Mouse (Mus musculus) left cerebral cortex, adult 18-20 months (tissue): ENCODE measurements at regions not wholly inside any gene's neighbourhood (a gene's known extent, or its start where the extent isn't known, plus 50 kb on each side); places are given as distances from the start of the nearest gene placed in this dataset.

Experiments used
- DNase-seq, 2 experiments: peaks; one replicate each; pipeline ENCODE4 v3.0.0; 2021 to 2022; ENCODE audit warnings: low spot score in 2 of 2, mixed read lengths in 1 of 2

DNA sequence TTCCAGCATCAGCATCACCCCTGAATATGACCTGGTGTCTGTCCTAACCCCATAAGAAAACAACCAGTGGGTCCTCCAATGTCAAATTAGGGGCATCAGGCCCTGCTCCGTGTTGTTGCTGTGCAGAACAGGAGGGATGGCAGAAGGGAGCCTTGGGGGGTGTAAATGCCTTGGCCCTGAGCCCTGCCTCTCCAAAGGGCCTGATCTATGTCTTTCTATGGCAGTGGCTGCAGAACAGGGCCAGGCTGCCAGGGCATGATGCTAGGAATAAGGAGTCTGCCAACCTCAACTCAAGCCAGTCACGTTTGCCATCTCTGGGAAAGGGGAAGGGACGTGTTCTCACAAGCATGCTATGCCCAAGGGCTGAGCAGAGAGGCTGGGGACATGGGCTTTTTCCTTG is 172.9 kb downstream of the Kcna5 start:
- DNase-seq, result no peak

DNA sequence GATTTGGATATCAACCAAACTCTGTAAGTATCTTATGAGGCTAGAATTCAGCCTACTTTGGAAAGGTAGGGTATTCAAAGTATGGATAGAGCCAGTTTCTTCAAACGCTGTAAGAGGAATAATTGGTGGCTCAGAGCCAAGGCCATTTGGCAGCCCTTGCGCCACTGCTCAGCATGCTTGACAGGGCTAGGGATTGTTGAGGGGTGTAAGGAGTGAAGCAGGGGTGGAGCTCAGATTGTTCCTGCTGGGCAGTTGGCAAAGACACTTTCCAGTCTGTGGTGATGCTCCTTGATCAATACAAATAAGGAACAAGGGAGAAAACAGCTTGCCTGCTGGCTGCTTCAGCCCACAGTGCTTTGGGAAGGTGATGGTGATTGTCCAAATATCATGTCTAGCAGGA is 181.9 kb downstream of the Kcna5 start:
- DNase-seq, result no peak

DNA sequence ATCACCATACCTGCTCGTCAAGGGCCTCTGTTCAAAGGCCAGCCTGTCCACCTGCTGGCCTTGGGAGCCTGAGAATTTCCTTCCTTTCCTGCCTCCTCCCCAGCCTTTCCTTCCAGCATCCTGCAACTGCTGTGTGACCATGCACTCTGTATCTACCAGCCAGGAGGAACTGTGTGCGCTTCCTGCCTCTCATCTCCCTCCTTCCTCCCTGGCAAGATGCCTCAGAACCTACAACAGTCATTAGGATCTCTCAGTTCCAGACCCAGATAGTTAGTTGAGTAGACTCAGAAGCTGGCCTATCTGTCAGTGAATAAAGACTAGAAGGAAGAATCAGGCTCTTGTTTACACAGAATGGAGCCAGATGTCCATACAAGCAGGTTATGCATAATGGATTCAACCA is 183.8 kb upstream of the Ntf3 start:
- DNase-seq, result no peak

- DNase-seq, result no peak
Measured at GRCm38 (mm10) chr6:126349905-126350304, 183.2 kb upstream of the Ntf3 start.

- no peak for DNase-seq
Measured at GRCm38 (mm10) chr6:126345221-126345620, 178.5 kb upstream of the Ntf3 start.

- peak; percentile 3 to 20 for DNase-seq
Measured at GRCm38 (mm10) chr6:126340098-126340610, 173.4 kb upstream of the Ntf3 start.

- DNase-seq, result no peak
Measured at GRCm38 (mm10) chr6:126337711-126338110, 171.0 kb upstream of the Ntf3 start.

GRCm38 (mm10) chr6:126334258-126334657 is 167.5 kb upstream of the Ntf3 start:
- peak; percentile 36 to 41 for DNase-seq

DNA sequence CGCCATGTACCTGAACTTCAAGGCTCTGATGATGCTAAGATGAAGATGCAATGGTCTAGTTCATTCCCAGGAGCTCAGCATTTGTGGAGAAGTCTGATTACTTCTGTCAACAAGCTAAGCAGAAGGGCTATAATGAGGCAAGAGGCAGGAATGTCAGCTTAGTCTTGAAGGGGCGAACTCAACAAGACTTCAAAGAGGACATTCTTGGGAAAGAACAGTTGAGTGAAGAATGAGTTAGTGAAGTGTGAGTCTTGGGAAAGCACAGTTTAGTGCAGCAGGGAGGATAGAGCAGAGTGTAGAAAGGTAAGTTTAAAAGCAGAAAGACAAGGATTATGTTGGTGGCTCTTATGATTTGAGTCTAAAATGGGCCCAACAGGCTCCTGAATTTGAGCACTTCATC is 160.5 kb upstream of the Ntf3 start:
- no peak for DNase-seq

DNA sequence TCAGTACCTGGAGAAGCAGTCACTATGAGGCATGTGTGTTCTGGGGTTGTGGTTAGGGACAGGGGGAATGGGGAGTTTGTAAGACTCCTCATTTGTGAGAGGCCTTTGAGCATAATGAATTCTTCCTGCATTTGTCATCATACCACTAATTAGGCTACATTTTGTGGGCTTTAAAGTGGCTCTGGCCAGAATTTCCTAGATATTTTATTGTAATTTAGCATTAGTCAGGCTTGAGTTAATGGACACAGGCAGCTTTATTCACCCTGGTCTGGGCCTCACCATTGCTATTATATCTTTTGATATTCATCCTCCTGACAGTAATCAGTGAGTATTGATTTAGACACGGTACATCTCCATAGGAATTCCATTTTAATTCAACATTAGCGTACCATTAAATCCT is 151.8 kb upstream of the Ntf3 start:
- DNase-seq, result no peak

DNA sequence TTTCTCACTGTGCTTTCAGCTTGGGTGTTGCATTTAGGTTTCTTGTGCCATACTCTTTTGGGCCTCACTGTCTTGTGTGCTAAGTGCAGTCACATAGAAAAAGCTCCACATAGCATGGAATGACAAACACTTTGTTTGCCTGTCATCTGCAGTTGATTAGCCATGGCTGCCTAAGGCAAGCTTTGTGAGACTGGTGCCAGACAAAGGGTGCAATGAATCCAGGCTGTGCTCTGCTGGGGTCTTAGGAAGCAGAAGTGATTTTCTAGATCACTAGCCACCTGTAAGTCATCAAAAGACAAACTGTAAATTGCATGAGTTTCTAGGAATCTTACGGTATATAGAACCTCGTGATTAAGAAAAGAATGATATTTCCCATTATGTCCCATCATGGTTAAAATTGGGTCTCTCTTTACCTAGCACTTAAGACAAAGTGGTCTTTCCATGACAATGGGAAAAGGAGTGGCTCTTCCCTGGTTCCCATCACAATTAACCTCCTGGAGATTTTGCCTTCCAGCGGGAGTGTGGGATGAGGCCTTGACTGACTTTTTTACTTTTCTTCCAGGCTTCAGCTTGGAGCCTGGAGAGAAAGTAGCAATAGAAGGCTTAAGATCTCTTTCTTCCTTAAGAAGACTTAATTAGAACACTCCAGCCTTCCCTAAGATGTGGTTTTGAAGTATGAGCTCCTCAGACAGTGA is 144.2 kb upstream of the Ntf3 start:
- DNase-seq, result no peak

- no peak for DNase-seq
Measured at GRCm38 (mm10) chr6:126303086-126303485, 136.4 kb upstream of the Ntf3 start.

GRCm38 (mm10) chr6:126291581-126291980 is 124.9 kb upstream of the Ntf3 start:
- DNase-seq, result no peak

- DNase-seq, result no peak
Measured at GRCm38 (mm10) chr6:126287166-126287565, 120.5 kb upstream of the Ntf3 start.

- DNase-seq, result no peak
Measured at GRCm38 (mm10) chr6:126286201-126286600, 119.5 kb upstream of the Ntf3 start.

GRCm38 (mm10) chr6:126284409-126284808 is 117.7 kb upstream of the Ntf3 start:
- DNase-seq, result no peak

GRCm38 (mm10) chr6:126280352-126280751 is 113.6 kb upstream of the Ntf3 start:
- no peak for DNase-seq

- no peak for DNase-seq
Measured at GRCm38 (mm10) chr6:126245986-126246385, 79.3 kb upstream of the Ntf3 start.

GRCm38 (mm10) chr6:126245431-126245830 is 78.7 kb upstream of the Ntf3 start:
- no peak for DNase-seq

DNA sequence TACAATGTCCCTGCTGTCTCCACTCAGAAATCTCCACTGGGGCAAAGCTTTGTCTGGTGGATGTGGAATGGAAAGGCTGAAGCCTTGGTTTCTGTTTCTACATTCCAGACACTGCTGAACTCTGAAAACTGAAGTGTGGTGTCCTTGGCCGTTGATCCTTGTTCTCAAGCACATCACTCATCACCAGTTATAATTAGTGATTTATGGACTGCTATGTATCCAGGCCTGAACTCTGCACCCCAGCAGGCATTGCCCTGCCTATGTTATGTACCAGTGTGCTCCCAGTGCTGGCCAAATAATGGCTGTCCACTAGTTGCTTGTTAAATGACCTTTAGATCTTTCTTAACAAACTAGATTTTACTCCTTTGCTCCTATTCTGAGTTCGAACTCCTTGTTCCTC is 75.6 kb upstream of the Ntf3 start:
- no peak for DNase-seq

DNA sequence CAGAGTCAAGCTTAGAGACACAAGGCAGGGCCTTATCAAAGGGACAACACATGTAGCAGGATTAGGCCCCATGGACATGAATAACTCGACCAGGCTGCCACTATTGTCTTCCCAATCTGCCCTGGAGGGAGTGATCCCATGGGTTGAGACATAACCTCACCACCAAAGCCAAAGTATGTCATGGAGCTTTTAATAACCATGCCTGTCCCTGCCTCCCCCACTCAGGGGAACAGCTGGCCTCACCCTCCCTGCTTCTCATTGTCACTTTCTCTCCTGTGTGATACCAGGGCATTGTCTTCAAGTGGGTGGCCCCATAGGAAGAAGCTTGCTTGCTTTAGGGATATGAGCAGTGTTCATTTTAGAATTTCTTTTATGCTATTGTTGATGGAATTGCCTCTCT is 73.5 kb upstream of the Ntf3 start:
- DNase-seq, result no peak
